Mouse (Mus musculus): ENCODE measurements around the gene Pqlc3.

- TF ChIP-seq CTCF (IDR thresholded peaks at IDR 0.05; ENCODE audit: borderline replicate concordance, extremely low read depth, insufficient read depth, insufficient read length): no peak
- no peak for TF ChIP-seq POLR2A (IDR thresholded peaks at IDR 0.05; ENCODE audit: borderline replicate concordance, extremely low read depth, insufficient read depth, insufficient read length, poor library complexity, severe bottlenecking)
Observed at GRCm38 (mm10) chr12:17043311-17043710, 43.1 kb upstream of the Pqlc3 start.

All from brain, embryonic 14.5 days (tissue).